Mouse (Mus musculus) hindbrain, postnatal 0 days (tissue): ENCODE measurements around the gene 2010111I01Rik. TPM values are rescaled to one million over a fixed set of nuclear protein-coding genes. Genes with fewer than 3 reads are reported as not detected.
A peak's percentile ranks its signal among the peaks of the same experiment; 100 is the strongest.

Experiments used
- ATAC-seq: fragments of 200-750 bp; cut with Nextera tagmentation; 2 replicates; pipeline ENCODE4 v1.8.0; 2017; ENCODE audit warnings: mild to moderate bottlenecking, moderate TSS enrichment, moderate library complexity
- DNase-seq: peaks from one replicate; pipeline ENCODE4 v3.0.0-alpha.2; 2015; ENCODE audit warnings: low spot score
- H3K27ac ChIP-seq: fragments of 300-500 bp; sonication (generic); 2 replicates; pipeline ENCODE4 v1.5.1; 2014; ENCODE audit warnings: mild to moderate bottlenecking
- H3K27me3 ChIP-seq: fragments of 300-500 bp; sonication (generic); 2 replicates; pipeline ENCODE4 v1.6.1; 2014; ENCODE audit warnings: low read length, mixed read lengths; ENCODE audit not compliant: insufficient read depth
- H3K36me3 ChIP-seq: fragments of 300-500 bp; sonication (generic); 2 replicates; pipeline ENCODE4 v1.6.1; 2014; ENCODE audit warnings: low read length, mixed read lengths; ENCODE audit not compliant: insufficient read depth
- H3K4me1 ChIP-seq: fragments of 300-500 bp; sonication (generic); 2 replicates; pipeline ENCODE4 v1.6.1; 2014; ENCODE audit warnings: antibody characterized with exemption, low read length, mixed read lengths; ENCODE audit not compliant: insufficient read depth
- H3K4me2 ChIP-seq: fragments of 300-500 bp; sonication (generic); 2 replicates; pipeline ENCODE4 v1.6.1; 2014; ENCODE audit warnings: low read depth, mild to moderate bottlenecking, low read length, moderate library complexity, mixed read lengths
- H3K4me3 ChIP-seq: fragments of 300-500 bp; sonication (generic); 2 replicates; pipeline ENCODE4 v1.5.1; 2014; ENCODE audit warnings: low read length
- H3K9ac ChIP-seq: fragments of 300-500 bp; sonication (generic); replicated peaks from 2 replicates; pipeline ENCODE4 v1.6.1; 2014; ENCODE audit warnings: mild to moderate bottlenecking, low read length, moderate library complexity, mixed read lengths
- H3K9me3 ChIP-seq: fragments of 300-500 bp; sonication (generic); 2 replicates; pipeline ENCODE4 v1.6.1; 2016; ENCODE audit warnings: low read length, mixed read lengths
- CTCF ChIP-seq: IDR thresholded peaks from 2 replicates; pipeline ENCODE4 v1.5.1; 2016; ENCODE audit warnings: antibody characterized with exemption, control low read depth, low read depth
- WGBS: fragments of 180-500 bp; shearing (Covaris S2); extraction: QIAGEN DNeasy Blood & Tissue Kit; methylation state at CpG from one replicate; pipeline ENCODE4 v1.1.7; 2014; 5-methylcytosine and 5-hydroxymethylcytosine counted together
- polyA plus RNA-seq: library from polyadenylated mRNA; unstranded; fragments of >200 nt; fragmentation: Nextera tagmentation; extraction: Ambion mirVana; gene quantifications from 2 replicates; pipeline ENCODE4 v1.2.1, GENCODE M21; 2015
- total RNA-seq: library from RNA; depleted of rRNA; stranded (reverse); fragments of >200 nt; gene quantifications from 2 replicates; pipeline ENCODE4 v1.2.3, GENCODE M21; 2014

Gene 2010111I01Rik
- total and polyA plus RNA-seq, 2 experiments from 2014 or later, result 15.9 to 29.8 TPM

- Histone ChIP-seq H3K27ac (no peak overlapping the region), H3K9ac (no peak overlapping the region)
- 49% methylated on average over 8 of the region's 8 CpGs for WGBS
Observed at GRCm38 (mm10) chr13:63337239-63337960, 372.7 kb downstream of the 2010111I01Rik start.

GRCm38 (mm10) chr13:63339946-63340345 lies 375.3 kb downstream of the 2010111I01Rik start:
- no peak for DNase-seq
- Histone ChIP-seq H3K9ac (no peak overlapping the region), H3K9me3 (no peaks in the 10 kb centered on the region), H3K4me2 (no peak overlapping the region), H3K27me3 (no peaks in the 10 kb centered on the region), H3K4me3 (no peak overlapping the region), H3K27ac (no peak overlapping the region), H3K36me3 (no peaks in the 10 kb centered on the region), H3K4me1 (no peaks in the 10 kb centered on the region; the same call in 1 of the 2 replicates)
- no peak for ATAC-seq
- WGBS, result 94% methylated on average over 4 of the region's 4 CpGs
- no peak for TF ChIP-seq CTCF

More at GRCm38 (mm10) chr13:63337239-63337960, 372.7 kb downstream of the 2010111I01Rik start:
- Histone ChIP-seq H3K36me3 (no peaks in the 10 kb centered on the region), H3K9me3 (no peaks in the 10 kb centered on the region), H3K27me3 (no peaks in the 10 kb centered on the region), H3K4me1 (no peaks in the 10 kb centered on the region; the same call in 1 of the 2 replicates), H3K4me3 (no peak overlapping the region), H3K4me2 (no peak overlapping the region)
- DNase-seq (no peak), ATAC-seq (0 out of 2 replicates have a peak, but pooled peaks have one; percentile 30)
- no peak for TF ChIP-seq CTCF

GRCm38 (mm10) chr13:63342781-63343180 lies 378.1 kb downstream of the 2010111I01Rik start:
- Histone ChIP-seq H3K36me3 (no peaks in the 10 kb centered on the region), H3K27me3 (no peaks in the 10 kb centered on the region), H3K27ac (no peak overlapping the region), H3K4me2 (no peak overlapping the region), H3K9ac (no peak overlapping the region), H3K4me3 (no peak overlapping the region), H3K4me1 (no peaks in the 10 kb centered on the region), H3K9me3 (no peaks in the 10 kb centered on the region)
- TF ChIP-seq CTCF, result no peak
- DNase-seq (no peak), ATAC-seq (no peak)
- WGBS, result 75% methylated on average over 2 of the region's 2 CpGs

DNA sequence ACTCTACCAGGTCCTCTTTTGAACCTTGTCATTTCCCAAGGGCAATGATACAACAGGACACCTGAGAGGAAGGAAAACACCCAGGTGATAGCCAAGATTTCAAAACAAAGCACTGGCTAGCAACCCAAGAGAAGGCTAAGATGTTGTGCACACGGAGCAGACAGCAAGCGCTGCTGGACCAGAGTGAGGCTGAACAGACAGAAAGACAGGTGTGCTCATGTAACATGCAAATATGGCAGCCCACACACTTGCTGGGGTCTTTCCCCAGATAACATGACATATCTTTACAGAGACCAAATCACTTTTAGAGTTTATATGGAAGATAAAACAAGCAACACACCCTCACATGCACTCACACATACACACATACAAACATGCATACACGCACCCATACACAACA lies 379.8 kb downstream of the 2010111I01Rik start:
- no peaks in the 10 kb centered on the region for H3K36me3 ChIP-seq
- H3K9me3 ChIP-seq, result no peaks in the 10 kb centered on the region
- H3K27ac ChIP-seq, result no peak overlapping the region
- H3K4me1 ChIP-seq, result no peaks in the 10 kb centered on the region
- TF ChIP-seq CTCF, result no peak
- DNase-seq (no peak), ATAC-seq (no peak)
- no peaks in the 10 kb centered on the region for H3K27me3 ChIP-seq
- no peak overlapping the region for H3K9ac ChIP-seq
- no peak overlapping the region for H3K4me3 ChIP-seq
- 96% methylated on average over 3 of the region's 3 CpGs for WGBS
- H3K4me2 ChIP-seq, result no peak overlapping the region

GRCm38 (mm10) chr13:63345476-63346225 lies 381.0 kb downstream of the 2010111I01Rik start:
- DNase-seq, result no peak

GRCm38 (mm10) chr13:63347639-63348038 lies 382.9 kb downstream of the 2010111I01Rik start:
- no peaks in the 10 kb centered on the region for H3K27me3 ChIP-seq
- H3K4me2 ChIP-seq, result no peak overlapping the region
- H3K9me3 ChIP-seq, result no peaks in the 10 kb centered on the region
- 90% methylated on average over 2 of the region's 2 CpGs for WGBS
- no peak for ATAC-seq
- H3K9ac ChIP-seq, result no peak overlapping the region
- no peaks in the 10 kb centered on the region for H3K4me1 ChIP-seq
- no peak for DNase-seq
- no peak for TF ChIP-seq CTCF
- no peaks in the 10 kb centered on the region for H3K36me3 ChIP-seq
- no peak overlapping the region for H3K27ac ChIP-seq
- H3K4me3 ChIP-seq, result no peak overlapping the region

More at GRCm38 (mm10) chr13:63345476-63346225, 381.0 kb downstream of the 2010111I01Rik start:
- Histone ChIP-seq H3K36me3 (no peaks in the 10 kb centered on the region), H3K4me2 (no peak overlapping the region), H3K27ac (no peak overlapping the region), H3K9ac (no peak overlapping the region), H3K4me3 (no peak overlapping the region), H3K27me3 (no peaks in the 10 kb centered on the region), H3K4me1 (no peaks in the 10 kb centered on the region), H3K9me3 (no peaks in the 10 kb centered on the region)
- no peak for ATAC-seq
- no peak for TF ChIP-seq CTCF
- WGBS, result 73% methylated on average over 5 of the region's 5 CpGs
